Mouse (Mus musculus): ENCODE results near the gene Scn2a.
A peak's percentile ranks its signal among the peaks of the same experiment; 100 is the strongest.

Gene Scn2a

GRCm38 (mm10) chr2:65620556-65621166 lies at the start of gene Scn2a:
Gene Scn2a (plus strand): TSS chr2:65620771.
- DNase-seq = peak; percentile 37 to 60

- no peak for DNase-seq
Observed at GRCm38 (mm10) chr2:65587679-65588078, 32.9 kb upstream of the Scn2a start.

- no peak for DNase-seq
Observed at GRCm38 (mm10) chr2:65607813-65608212, 12.8 kb upstream of the Scn2a start.

GRCm38 (mm10) chr2:65611887-65612286 lies 8.7 kb upstream of the Scn2a start:
- DNase-seq = no peak

GRCm38 (mm10) chr2:65619781-65620180 lies 790 bp upstream of the Scn2a start:
- peak; percentile 45 to 72 for DNase-seq

- no peak for DNase-seq
Observed at GRCm38 (mm10) chr2:65621254-65621653, 683 bp downstream of the Scn2a start.

GRCm38 (mm10) chr2:65621838-65622237 lies 1.3 kb downstream of the Scn2a start:
- no peak for DNase-seq

- no peak for DNase-seq
Observed at GRCm38 (mm10) chr2:65652636-65653035, 32.1 kb downstream of the Scn2a start.

- DNase-seq = no peak
Observed at GRCm38 (mm10) chr2:65657031-65657430, 36.5 kb downstream of the Scn2a start.

GRCm38 (mm10) chr2:65658430-65658829 lies 37.9 kb downstream of the Scn2a start:
- no peak for DNase-seq

- no peak for DNase-seq
Observed at GRCm38 (mm10) chr2:65663892-65664291, 43.3 kb downstream of the Scn2a start.

GRCm38 (mm10) chr2:65664481-65664880 lies 43.9 kb downstream of the Scn2a start:
- DNase-seq = no peak

GRCm38 (mm10) chr2:65665180-65665579 lies 44.6 kb downstream of the Scn2a start:
- DNase-seq = no peak

GRCm38 (mm10) chr2:65667590-65668436 lies 47.2 kb downstream of the Scn2a start:
- DNase-seq = peak in 1 of 2 experiments; percentile 25

- DNase-seq = peak; percentile 69 to 78
Observed at GRCm38 (mm10) chr2:65668437-65669135, 48.0 kb downstream of the Scn2a start.

GRCm38 (mm10) chr2:65669561-65669960 lies 49.0 kb downstream of the Scn2a start:
- DNase-seq = peak in 1 of 2 experiments; percentile 35

- DNase-seq = no peak
Observed at GRCm38 (mm10) chr2:65670153-65670817, 49.7 kb downstream of the Scn2a start.

- DNase-seq = no peak
Observed at GRCm38 (mm10) chr2:65679621-65680020, 59.0 kb downstream of the Scn2a start.

GRCm38 (mm10) chr2:65685151-65685550 lies 64.6 kb downstream of the Scn2a start:
- no peak for DNase-seq

- DNase-seq = no peak
Observed at GRCm38 (mm10) chr2:65690456-65691184, 70.0 kb downstream of the Scn2a start.

GRCm38 (mm10) chr2:65694485-65694884 lies 73.9 kb downstream of the Scn2a start:
- DNase-seq = no peak

- DNase-seq = no peak
Observed at GRCm38 (mm10) chr2:65695061-65695460, 74.5 kb downstream of the Scn2a start.
